Mouse (Mus musculus) CH12F3 (cell line): ENCODE measurements around the gene Poc1a.

ENCODE experiments used
- in situ Hi-C: fragments of 300-500 bp; cut with MboI; formaldehyde crosslinking; loops from 2 replicates; pipeline ENCODE4 v1.14.3; 2020; ENCODE audit warnings: low sequenced_read_pairs

Gene Poc1a

DNA sequence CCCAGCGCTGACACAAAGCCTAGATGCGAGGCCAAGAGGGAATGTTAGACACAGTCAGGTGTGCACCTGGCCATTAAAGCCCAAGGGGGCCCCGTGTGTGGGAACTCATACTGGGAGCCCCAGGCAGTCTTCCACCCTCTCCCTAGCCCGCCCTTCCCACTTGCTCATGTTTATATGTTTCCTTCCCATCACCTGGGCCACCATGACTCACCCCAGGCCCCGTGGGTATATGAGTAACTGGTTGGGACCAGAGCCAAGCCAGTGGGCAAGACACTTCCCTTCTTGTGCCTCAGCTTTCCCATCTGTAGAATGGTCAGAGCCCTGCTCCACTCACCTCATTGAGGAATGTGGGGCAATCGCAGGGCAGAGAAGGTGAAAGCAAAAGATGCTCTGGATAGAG, 80.3 kb downstream of the Poc1a start:
- in situ Hi-C loops: no loop called here

DNA sequence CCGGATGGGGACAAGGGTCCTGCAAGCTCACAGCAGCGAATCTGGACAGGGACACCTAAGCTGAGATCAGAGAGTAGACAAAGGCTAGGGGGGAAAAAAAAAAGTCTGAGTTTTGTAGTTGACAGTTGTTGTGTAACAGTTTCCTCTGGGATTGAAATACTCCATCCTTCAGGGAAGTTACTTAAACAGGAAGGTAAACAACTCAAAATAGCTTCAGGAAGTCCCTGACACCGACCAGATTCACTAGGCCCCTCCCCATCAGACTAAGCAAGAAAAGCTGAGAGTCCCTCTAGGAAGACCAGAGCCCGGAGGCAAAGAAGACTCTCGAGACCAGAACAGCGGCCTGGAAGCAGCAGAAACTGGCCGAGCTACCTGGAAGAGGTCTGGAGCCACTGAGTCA, 84.5 kb downstream of the Poc1a start:
- in situ Hi-C loops: no loop called here

DNA sequence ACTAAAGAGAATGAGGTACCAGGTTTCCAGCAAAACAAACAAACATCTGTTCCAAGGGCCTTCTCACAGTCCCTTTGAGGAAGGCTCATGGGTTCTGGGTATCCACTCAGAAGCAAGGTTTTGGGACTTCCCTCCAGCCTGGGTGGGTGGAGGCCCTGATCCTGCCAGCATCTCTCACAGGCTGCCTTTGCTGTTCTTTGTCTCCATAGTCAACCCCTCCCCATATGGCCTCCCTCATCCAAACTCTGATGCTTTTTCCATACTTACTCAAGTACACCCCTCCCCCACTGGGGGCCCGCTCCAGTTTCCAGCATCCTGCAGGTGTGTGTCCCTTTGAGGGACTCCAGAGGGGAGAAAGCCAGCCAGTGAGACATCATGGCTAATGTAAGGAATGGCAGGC, 85.3 kb downstream of the Poc1a start:
- in situ Hi-C loops: no loop called here

DNA sequence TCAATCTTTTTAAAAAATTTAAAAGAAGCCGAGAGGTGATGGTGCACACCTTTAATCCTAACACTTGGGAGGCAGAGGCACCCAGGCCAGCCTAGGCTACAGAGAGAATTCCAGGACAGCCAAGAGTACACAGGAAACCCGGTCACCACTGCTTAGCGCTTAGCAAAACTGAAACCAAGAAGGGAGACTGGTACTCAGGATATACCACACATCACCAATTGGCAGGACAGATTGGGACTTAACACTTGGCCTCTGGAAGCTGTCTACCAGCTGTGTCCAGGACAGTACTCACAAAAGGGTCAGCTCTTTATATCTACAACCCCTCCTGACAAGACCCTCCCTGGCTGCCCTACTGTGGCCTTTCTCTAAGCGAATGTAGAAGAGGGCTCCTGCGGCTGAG, 86.1 kb downstream of the Poc1a start:
- in situ Hi-C loops: no loop called here

DNA sequence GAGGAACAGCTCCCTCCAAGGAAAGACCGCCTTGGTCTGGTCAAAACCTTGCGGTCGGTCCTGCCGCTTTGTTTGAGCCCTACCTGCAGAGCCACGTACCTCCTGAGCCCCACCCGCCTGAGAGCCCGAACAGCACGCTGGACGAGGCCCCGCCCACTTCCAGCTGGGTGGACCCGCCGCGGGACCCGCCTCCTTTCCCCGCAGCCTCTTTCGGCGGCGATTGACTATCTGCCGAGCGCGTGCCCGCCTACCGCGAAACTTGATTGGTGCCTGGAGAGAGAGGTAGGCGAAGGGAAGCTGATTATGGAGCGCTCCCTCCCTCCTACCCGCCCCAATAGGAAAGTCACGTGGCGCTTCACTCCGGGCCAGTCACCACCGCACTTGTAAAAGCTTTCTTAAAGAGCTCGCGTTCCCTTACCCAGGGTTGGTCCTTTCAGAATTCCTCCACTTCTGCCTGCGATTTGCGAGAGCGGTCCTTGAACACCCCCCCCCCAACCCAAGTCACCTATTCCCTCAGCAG, 86.8 kb downstream of the Poc1a start:
- in situ Hi-C loops: no loop called here

DNA sequence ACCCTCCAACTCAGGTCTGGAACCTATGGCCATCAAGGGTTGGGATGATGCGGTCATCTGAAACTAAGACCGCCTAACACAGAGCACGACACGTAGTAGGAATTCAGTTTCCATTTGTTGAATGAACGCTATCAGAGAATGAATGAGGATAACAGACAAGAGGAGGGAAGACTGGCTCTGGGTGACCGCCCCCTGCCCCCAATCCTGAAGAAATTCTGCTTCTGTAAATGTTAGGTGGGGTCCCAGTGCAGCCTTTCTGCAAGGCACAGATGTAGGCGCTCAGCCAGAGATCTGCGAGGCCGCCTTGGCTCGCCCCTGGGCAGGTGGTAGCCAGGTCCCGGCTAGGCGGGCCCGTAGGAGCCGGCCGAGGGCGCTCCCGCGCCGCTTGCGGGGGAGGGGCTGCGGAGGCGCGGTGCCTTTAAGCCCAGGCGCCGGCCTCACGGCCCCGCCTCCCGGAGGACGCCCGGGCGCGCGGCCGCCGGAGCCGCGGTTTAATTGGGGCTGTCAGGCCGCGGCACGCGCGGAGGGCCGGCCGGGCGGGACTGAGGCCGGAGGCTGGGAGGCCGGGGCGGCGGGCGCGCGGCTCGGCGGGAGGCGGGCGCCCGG, 87.4 kb downstream of the Poc1a start, which contains the start of gene Dusp7:
Dusp7 (plus strand) TSS at position 521 of the 606 bp plus-strand sequence.
- in situ Hi-C loops: no loop called here

DNA sequence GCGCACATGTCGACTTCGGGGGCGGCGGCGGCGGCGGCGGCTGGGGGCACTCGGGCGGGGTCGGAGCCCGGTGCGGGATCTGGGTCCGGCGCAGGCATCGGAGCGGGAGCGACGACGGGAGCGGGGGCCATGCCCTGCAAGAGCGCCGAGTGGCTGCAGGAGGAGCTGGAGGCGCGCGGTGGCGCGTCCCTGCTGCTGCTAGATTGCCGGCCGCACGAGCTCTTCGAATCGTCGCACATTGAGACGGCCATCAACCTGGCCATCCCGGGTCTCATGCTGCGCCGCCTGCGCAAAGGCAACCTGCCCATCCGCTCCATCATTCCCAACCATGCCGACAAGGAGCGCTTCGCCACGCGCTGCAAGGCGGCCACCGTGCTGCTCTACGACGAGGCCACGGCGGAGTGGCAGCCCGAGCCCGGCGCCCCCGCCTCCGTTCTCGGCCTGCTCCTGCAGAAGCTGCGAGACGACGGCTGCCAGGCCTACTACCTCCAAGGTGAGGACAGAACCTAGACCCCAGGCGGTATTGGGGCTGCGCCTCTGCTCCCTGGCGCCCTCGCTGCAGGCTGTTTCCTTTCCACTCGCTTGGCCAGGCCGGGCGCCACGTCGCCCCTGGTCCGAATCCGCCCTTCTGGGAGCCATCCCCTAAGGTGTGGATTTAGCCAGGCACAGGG, 88.1 kb downstream of the Poc1a start:
- in situ Hi-C loops: no loop called here

DNA sequence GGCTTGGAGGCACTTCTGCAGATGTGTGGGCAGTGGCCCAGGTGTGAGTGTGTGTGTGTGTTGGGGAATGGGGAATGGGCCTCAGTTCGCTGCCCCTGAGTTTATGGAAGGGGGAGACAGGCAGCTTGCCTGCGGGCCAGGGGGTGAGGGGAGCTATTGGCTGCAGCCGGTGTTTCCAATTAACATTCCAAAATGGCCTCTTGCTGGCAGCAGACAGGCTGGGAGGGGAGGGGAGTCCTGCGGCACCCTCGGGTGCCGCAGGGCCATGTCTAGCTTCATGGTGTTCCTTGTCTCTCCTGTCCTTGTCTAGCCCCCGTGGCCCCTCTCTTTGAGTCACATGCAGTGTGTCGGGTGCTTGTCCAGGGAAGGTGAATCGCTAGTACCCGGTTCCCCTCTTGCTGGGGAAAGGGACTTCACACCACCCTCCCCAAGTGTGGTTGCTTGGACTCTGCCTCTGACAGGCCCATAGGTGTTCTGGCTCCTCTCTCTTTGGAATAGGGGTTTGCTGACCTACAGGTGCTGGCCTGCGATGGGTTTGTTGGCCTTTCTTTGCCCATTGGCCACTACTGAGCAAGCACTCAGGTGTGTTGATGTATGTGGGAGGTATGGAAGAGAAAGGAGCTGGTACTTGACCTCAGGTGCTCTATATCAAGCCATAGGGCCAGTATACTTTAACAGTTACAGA, 89.1 kb downstream of the Poc1a start:
- in situ Hi-C loops: no loop called here

DNA sequence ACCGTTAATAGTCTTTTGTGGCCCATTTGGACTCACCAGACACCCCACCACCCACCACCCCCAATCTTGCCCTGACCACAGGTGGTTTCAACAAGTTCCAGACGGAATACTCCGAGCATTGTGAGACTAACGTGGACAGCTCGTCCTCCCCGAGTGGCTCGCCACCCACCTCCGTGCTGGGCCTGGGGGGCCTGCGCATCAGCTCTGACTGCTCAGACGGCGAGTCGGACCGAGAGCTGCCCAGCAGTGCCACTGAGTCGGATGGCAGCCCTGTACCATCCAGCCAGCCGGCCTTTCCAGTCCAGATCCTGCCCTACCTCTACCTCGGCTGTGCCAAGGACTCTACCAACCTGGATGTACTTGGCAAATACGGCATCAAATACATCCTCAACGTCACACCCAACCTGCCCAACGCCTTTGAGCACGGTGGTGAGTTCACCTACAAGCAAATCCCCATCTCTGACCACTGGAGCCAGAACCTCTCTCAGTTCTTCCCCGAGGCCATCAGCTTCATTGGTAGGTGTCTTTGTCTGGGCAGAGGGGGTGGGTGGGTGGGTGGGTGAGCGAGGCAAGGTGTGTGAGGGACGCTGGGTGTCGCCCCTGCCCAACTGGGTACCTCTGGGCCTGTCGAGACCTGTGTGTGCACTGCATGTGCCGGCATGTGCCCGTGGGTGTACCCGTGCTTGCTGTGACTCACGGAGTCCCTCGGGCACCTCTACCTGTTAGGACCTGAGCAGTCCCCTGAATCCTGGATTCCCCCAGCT, 89.9 kb downstream of the Poc1a start:
- in situ Hi-C loops: no loop called here

DNA sequence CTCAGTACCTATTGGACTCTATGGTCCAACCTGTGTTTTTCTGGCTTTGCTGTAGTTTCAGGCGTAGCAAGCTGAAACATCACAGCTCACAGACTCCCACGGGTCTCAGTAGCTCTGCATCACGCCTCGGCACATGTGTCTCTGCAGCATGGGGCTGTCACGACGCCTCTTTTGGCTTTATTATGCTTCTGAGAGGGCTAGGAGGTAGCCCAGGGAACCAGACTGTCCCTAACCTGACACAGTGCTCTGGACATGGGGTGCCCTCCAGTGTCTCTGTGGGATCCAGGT, 90.5 kb downstream of the Poc1a start:
- in situ Hi-C loops: no loop called here

DNA sequence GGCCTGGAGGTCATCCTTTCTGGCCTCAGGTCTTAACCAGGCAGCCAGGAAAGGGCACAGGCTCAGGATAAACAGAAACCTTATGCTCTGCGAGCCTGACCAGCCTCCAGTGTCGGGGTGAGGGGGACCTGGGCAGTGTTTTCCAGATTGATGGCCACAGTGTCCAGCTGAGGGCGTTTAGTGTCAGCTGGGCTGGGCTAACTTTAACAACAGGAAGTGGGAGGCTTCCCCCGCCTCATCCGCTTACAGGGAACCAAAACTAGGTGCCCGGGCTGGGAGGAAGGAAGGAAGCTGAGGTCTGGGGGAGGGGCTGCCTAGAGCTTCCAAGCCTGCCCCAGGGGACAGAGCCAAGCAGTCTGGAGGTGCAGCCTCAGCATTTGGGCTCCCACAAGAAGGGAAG, 90.9 kb downstream of the Poc1a start:
- in situ Hi-C loops: no loop called here

DNA sequence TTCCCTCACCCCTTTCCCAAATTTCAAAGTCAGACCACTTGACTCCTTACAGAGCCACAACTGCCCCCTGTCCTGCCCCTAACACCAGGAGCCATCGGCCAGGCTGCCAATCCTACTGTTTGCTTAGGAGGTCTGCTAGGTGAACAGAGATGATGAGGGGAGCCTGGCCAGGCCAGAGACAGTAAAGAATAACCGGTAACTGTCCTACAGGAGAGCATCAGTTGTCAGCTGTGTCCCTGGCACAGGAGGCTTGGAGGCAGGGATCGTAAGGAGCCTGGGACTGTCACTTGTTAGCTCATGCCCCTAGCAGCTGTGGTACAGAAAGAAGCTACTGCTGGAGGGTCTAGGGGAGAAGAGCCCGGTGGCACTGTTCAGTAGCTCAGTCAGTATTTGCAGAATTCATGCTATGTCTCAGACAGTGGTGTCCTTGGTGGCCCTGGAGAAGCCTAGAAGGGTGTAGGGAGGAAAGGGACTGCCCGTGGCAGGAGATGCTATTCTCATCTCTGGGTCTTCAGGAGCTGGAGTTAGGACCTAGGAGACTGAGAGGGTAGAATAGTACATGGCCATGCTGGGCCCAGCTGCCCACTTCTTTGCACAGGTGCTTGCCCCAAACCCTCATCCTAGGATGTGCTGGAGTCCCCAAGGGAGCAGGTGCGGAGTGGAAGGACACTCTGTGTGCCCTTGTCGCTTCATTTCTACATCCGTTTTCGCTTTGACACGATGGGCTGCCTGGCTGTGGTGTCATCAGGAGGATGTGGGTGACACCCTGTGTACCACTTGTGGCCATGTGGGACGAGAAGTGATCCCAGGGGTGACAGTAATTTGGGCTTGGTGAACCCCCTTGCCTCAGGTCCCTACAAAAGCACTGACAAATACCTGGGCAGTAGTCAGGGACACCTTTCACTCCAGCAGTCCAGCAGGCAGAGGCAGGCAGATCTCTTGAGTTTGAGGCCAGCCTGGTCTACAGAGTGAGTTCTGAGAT, 91.9 kb downstream of the Poc1a start:
- in situ Hi-C loops: no loop called here

DNA sequence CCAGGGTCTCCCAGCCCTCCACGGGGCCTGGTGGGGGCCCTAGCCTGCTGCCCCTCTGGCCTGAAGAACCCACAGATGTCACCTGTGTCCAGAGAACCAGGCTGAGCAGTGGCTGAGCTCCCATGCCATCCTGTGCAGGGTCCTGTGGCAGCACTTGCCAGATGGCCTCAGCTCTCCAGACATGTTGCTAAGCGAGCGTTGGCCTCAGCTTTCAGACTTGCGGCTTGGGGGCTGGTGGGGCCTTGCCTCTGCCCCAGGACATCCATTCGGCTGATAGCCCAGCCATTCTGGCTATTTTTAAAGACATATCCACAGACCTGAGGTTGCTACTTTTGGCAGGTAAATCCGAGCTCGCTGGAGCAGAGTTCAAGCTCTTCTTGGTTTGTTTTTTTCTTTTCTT, 93.1 kb downstream of the Poc1a start:
- in situ Hi-C loops: no loop called here

DNA sequence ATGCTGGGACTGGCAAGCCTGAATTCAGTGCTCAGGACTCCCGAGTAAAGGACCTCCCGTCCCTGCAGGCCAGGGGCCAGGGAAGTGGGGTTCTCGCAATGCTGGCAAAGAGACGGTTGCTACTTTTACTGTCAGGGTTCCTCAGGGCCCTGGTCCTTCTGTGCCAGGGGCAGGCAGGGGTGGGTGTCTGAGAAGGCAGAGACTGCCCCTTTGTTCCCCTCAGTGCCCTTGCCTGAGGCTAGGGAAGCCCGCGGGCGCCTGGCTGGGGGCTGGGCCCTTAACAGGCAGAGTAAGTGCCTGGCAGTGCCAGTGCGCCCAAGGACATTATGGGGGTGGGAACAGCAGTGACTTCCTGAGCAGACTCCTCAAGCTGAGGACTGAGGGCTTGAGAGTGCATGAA, 96.4 kb downstream of the Poc1a start:
- in situ Hi-C loops: no loop called here

DNA sequence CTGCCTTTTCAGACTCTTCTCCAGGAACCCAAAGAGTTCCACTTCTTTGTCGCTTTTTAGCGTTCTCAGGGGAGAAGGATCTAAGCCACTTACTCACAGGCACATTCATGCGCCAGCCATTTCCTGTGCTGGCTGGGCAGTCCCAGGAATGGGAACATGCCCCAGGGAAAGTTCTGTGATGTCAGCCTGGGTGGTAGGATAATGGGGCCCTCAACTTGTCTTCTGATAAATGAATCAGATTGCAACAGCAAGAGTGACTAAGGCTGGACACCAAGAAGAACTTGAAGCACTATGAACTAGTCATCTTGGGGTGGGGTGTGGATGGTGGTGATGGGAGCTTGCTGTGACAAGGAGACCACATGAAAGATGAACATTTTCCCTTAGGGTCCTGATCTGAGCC, 97.2 kb downstream of the Poc1a start:
- in situ Hi-C loops: no loop called here

DNA sequence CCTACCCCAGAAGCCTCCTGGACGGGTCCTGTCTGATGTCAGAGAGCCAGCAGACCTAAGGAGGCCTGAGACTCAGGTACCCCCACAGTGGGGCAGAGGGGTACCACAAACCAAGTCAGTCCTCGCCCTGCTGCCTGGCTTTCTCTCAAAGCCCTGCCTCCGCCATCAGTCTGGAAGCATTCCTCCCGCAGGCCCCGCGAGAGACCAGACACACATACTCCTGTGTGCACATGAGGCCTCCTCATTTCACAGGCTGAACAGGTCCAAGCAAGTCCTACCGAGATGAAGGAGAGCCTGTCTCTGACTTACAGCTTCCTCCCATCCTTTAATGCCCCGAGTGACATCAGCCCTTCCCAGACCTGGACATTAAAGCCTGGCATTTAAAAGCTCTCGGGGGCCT, 97.9 kb downstream of the Poc1a start:
- in situ Hi-C loops: no loop called here

DNA sequence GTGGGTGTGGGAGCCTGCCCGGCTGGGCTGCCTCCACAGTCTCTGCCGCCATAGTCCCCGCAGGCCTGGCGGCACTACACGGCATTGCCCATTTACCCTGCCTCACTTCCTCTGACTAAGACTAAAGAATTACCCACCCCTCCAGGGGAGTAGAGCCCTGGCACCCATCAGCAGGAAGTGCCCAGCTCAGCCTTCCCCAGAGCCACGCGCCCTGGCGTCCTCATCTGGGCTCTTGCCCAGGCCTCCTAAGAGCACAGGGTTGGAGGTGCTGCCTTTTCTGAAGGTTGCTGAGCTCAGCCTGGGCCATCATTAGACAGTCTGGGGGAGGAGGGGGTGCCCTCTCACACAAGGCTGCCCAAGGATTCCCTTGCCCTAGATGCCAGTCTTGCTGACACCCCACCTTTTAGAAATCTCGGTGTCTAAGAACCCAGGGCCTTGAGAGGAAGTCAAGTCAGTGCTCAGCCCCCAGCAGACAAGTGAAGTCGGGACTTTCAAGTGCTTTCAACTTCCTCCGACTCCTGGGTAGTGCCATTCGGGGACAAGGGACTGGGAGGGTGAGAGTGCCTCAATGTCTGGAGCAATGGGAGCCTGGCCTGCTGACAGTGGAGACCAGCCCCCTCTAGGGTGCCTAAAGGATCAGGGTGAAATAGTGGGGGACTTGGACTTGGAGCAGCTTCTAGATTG, 105.5 kb downstream of the Poc1a start:
- in situ Hi-C loops: no loop called here

DNA sequence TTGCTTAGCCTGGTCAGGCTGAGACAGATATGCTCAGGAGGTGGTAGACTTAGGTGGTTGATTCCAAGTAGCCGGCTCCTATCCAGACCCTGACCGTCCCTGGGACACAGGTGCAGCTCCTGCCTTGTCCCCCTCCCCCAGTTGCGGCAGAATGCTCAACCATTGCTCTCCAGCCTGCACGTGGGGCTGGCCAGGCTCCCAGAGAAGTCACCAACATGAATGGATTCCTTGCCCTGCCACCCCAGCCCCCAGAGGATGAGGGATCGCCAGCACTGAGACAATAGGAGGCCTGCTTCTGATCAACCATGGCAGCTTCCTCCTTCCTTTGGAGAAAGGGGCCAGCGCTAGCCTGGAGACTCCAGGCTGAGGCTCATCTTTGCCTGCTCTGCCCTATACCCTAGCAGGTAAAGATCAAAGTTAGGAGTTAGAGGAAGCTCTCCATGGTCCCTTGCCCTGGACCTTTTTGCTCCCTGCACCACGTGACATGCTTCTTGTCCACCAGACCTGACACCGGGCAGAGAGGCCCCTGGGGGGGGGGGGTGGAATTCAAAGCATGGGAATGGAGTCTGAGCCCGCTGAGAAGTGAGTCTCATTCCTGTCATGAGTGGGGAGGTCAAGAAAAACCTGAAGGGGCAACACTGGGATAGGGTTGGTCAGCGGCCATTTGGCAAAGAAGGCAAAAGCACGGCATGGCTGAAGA, 112.1 kb downstream of the Poc1a start:
- in situ Hi-C loops: no loop called here

DNA sequence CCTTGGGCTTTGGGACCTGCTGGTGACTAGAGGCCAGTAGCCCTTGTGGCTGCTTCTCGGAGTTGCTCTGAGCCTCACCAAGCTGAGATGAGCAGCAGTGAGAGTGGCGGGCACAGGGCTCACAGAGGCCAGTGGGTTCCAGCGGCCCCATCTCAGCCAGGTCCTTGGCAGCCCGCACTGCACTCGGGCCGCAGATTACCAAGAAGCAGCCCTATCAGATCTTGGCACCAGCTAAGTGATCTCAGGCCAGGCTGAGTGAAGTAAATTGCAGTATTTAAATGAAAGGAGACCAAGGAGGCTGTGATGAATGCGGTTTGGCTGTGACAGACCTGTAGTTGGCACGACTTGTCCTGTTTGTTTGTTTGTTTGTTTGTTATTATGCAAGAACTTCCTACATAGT, 112.7 kb downstream of the Poc1a start:
- in situ Hi-C loops: no loop called here
